Mouse (Mus musculus): ENCODE measurements around the gene Cela3b. TPM values are rescaled to one million over a fixed set of nuclear protein-coding genes. Genes with fewer than 3 reads are reported as not detected.
A peak's percentile ranks its signal among the peaks of the same experiment; 100 is the strongest.

The Cela3b gene
- polyA plus RNA-seq, 1 experiment from 2014 or later = not detected

DNA sequence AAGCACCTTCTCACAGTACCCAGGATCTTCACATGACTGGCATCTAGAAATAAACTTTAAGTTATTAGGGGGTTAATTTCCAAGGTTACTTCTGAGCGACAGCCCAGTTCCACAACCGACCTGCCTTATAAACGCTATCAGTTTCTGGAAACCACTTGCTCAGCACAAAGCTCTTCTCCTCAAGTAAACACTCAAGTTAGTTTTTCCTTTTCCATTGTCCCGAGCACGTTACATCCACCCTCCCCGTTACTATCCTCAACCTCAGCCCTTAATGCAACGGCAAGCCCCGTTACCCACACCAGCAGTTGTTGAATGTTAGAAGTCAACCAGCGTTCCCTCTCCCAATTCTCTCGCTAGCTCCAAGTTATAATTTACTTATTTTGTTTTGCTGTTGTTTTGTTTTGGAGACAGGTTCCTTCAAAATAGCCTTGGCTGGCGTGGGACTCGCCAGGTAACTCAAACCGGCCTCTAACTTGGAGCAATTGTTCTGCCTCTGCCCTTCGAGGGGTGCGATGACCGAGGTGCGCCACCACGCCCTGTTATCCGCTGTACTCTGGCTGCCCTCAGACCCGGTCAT is 42.8 kb downstream of the Cela3b start:
- peak overlapping the region; percentile 72 for H3K4me3 ChIP-seq (ENCODE audit: low read length)
- peak overlapping the region; percentile 92 for H3K4me2 ChIP-seq (ENCODE audit: low read length)
- H3K4me1 ChIP-seq (ENCODE audit: control insufficient read depth, insufficient read depth, low read depth, low read length) = peaks cover 11% of the 10 kb centered on the region
- WGBS = 0% methylated on average over 20 of the region's 20 CpGs
- no peaks in the 10 kb centered on the region for H3K27me3 ChIP-seq (replicated peaks; ENCODE audit: control insufficient read depth, insufficient read depth, low read length)
- H3K9ac ChIP-seq (ENCODE audit: low read depth, low read length) = peak overlapping the region; percentile 80
- no peaks in the 10 kb centered on the region for H3K9me3 ChIP-seq (ENCODE audit: control insufficient read depth, low read length)
- H3K36me3 ChIP-seq (ENCODE audit: control insufficient read depth, insufficient read depth, low read length) = no peaks in the 10 kb centered on the region
- H3K27ac ChIP-seq (ENCODE audit: low read depth, low read length) = peak overlapping the region; percentile 90
- ATAC-seq = no peak

GRCm38 (mm10) chr4:137380702-137381605 is 49.4 kb downstream of the Cela3b start:
- 33% methylated on average over 15 of the region's 16 CpGs for WGBS
- Histone ChIP-seq H3K9me3 (ENCODE audit: control insufficient read depth, low read length) (no peaks in the 10 kb centered on the region), H3K27me3 (replicated peaks; ENCODE audit: control insufficient read depth, insufficient read depth, low read length) (no peaks in the 10 kb centered on the region), H3K36me3 (ENCODE audit: control insufficient read depth, insufficient read depth, low read length) (no peaks in the 10 kb centered on the region), H3K4me1 (ENCODE audit: control insufficient read depth, insufficient read depth, low read depth, low read length) (peaks cover 4% of the 10 kb centered on the region; the same call in 1 of the 2 replicates), H3K4me3 (ENCODE audit: low read length) (no peak overlapping the region), H3K27ac (ENCODE audit: low read depth, low read length) (no peak overlapping the region), H3K9ac (ENCODE audit: low read depth, low read length) (no peak overlapping the region), H3K4me2 (ENCODE audit: low read length) (peak overlapping the region; percentile 1; the same call in 1 of the 2 replicates)
- no peak for ATAC-seq

DNA sequence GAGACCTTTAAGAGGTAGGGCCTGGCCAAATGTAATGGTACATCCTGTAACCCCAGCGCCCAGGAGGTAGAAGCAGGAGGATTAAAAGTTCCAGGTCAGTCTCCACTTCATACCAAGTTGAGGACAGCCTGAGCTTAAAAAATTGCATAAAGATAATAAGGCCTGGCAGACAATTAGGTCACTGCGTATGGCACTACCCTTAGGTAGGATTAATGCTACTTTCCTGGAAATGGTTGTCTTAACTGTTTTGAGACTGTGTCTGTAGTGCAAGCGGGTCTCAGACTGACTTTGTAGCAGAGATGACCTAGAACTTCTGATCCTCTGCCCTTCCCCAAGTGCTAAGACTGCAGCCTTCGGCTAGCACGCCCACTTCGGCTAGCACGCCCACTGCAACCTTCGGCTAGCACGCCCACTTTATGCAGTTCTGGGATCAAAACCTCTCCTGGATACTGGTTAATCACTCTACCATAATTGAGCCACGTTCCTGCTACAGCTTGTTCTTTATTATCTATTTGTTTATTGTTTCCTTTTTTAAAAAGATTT is 50.6 kb downstream of the Cela3b start:
- WGBS = 93% methylated on average over 10 of the region's 10 CpGs

GRCm38 (mm10) chr4:137379085-137379484 is 51.3 kb downstream of the Cela3b start:
- 89% methylated on average over 3 of the region's 3 CpGs for WGBS
- Histone ChIP-seq H3K27me3 (replicated peaks; ENCODE audit: control insufficient read depth, insufficient read depth, low read length) (no peaks in the 10 kb centered on the region), H3K27ac (ENCODE audit: low read depth, low read length) (no peak overlapping the region), H3K9ac (ENCODE audit: low read depth, low read length) (no peak overlapping the region), H3K4me3 (ENCODE audit: low read length) (no peak overlapping the region), H3K4me2 (ENCODE audit: low read length) (no peak overlapping the region), H3K4me1 (ENCODE audit: control insufficient read depth, insufficient read depth, low read depth, low read length) (peaks cover 4% of the 10 kb centered on the region; the same call in 1 of the 2 replicates), H3K36me3 (ENCODE audit: control insufficient read depth, insufficient read depth, low read length) (no peaks in the 10 kb centered on the region), H3K9me3 (ENCODE audit: control insufficient read depth, low read length) (no peaks in the 10 kb centered on the region)
- no peak for ATAC-seq

More for the DNA sequence above, 50.6 kb downstream of the Cela3b start:
- Histone ChIP-seq H3K9me3 (ENCODE audit: control insufficient read depth, low read length) (no peaks in the 10 kb centered on the region), H3K36me3 (ENCODE audit: control insufficient read depth, insufficient read depth, low read length) (no peaks in the 10 kb centered on the region), H3K9ac (ENCODE audit: low read depth, low read length) (no peak overlapping the region), H3K4me1 (ENCODE audit: control insufficient read depth, insufficient read depth, low read depth, low read length) (peaks cover 4% of the 10 kb centered on the region; the same call in 1 of the 2 replicates), H3K27ac (ENCODE audit: low read depth, low read length) (no peak overlapping the region), H3K4me2 (ENCODE audit: low read length) (no peak overlapping the region), H3K4me3 (ENCODE audit: low read length) (no peak overlapping the region), H3K27me3 (replicated peaks; ENCODE audit: control insufficient read depth, insufficient read depth, low read length) (no peaks in the 10 kb centered on the region)
- ATAC-seq = no peak

GRCm38 (mm10) chr4:137377526-137378304 is 52.6 kb downstream of the Cela3b start:
- Histone ChIP-seq H3K36me3 (ENCODE audit: control insufficient read depth, insufficient read depth, low read length) (no peaks in the 10 kb centered on the region), H3K4me2 (ENCODE audit: low read length) (no peak overlapping the region), H3K4me1 (ENCODE audit: control insufficient read depth, insufficient read depth, low read depth, low read length) (peaks cover 4% of the 10 kb centered on the region; the same call in 1 of the 2 replicates), H3K27ac (ENCODE audit: low read depth, low read length) (no peak overlapping the region), H3K4me3 (ENCODE audit: low read length) (no peak overlapping the region), H3K9me3 (ENCODE audit: control insufficient read depth, low read length) (no peaks in the 10 kb centered on the region), H3K9ac (ENCODE audit: low read depth, low read length) (no peak overlapping the region), H3K27me3 (replicated peaks; ENCODE audit: control insufficient read depth, insufficient read depth, low read length) (no peaks in the 10 kb centered on the region)
- WGBS = 78% methylated on average over 4 of the region's 4 CpGs
- no peak for ATAC-seq

GRCm38 (mm10) chr4:137376778-137377177 is 53.6 kb downstream of the Cela3b start:
- ATAC-seq = no peak
- Histone ChIP-seq H3K36me3 (ENCODE audit: control insufficient read depth, insufficient read depth, low read length) (no peaks in the 10 kb centered on the region), H3K4me2 (ENCODE audit: low read length) (no peak overlapping the region), H3K27ac (ENCODE audit: low read depth, low read length) (no peak overlapping the region), H3K9me3 (ENCODE audit: control insufficient read depth, low read length) (no peaks in the 10 kb centered on the region), H3K27me3 (replicated peaks; ENCODE audit: control insufficient read depth, insufficient read depth, low read length) (no peaks in the 10 kb centered on the region), H3K4me1 (ENCODE audit: control insufficient read depth, insufficient read depth, low read depth, low read length) (peaks cover 4% of the 10 kb centered on the region; the same call in 1 of the 2 replicates), H3K9ac (ENCODE audit: low read depth, low read length) (no peak overlapping the region), H3K4me3 (ENCODE audit: low read length) (no peak overlapping the region)
- WGBS = 79% methylated on average over 2 of the region's 2 CpGs

- H3K9ac ChIP-seq (ENCODE audit: low read depth, low read length) = no peak overlapping the region
- no peak for ATAC-seq
Measured at GRCm38 (mm10) chr4:137375314-137376278, 54.7 kb downstream of the Cela3b start.

GRCm38 (mm10) chr4:137373711-137374110 is 56.6 kb downstream of the Cela3b start:
- H3K4me1 ChIP-seq (ENCODE audit: control insufficient read depth, insufficient read depth, low read depth, low read length) = peaks cover 7% of the 10 kb centered on the region; the same call in 1 of the 2 replicates
- H3K27ac ChIP-seq (ENCODE audit: low read depth, low read length) = no peak overlapping the region
- H3K36me3 ChIP-seq (ENCODE audit: control insufficient read depth, insufficient read depth, low read length) = no peaks in the 10 kb centered on the region
- H3K27me3 ChIP-seq (replicated peaks; ENCODE audit: control insufficient read depth, insufficient read depth, low read length) = no peaks in the 10 kb centered on the region
- no peak overlapping the region for H3K4me2 ChIP-seq (ENCODE audit: low read length)
- no peak for ATAC-seq
- no peak overlapping the region for H3K4me3 ChIP-seq (ENCODE audit: low read length)
- no peaks in the 10 kb centered on the region for H3K9me3 ChIP-seq (ENCODE audit: control insufficient read depth, low read length)
- H3K9ac ChIP-seq (ENCODE audit: low read depth, low read length) = no peak overlapping the region
- WGBS = 55% methylated on average over 6 of the region's 6 CpGs

More at GRCm38 (mm10) chr4:137375314-137376278, 54.7 kb downstream of the Cela3b start:
- Histone ChIP-seq H3K4me1 (ENCODE audit: control insufficient read depth, insufficient read depth, low read depth, low read length) (peaks cover under 1% of the 10 kb centered on the region; the same call in 1 of the 2 replicates), H3K27ac (ENCODE audit: low read depth, low read length) (no peak overlapping the region), H3K27me3 (replicated peaks; ENCODE audit: control insufficient read depth, insufficient read depth, low read length) (no peaks in the 10 kb centered on the region), H3K4me3 (ENCODE audit: low read length) (no peak overlapping the region), H3K4me2 (ENCODE audit: low read length) (no peak overlapping the region), H3K36me3 (ENCODE audit: control insufficient read depth, insufficient read depth, low read length) (no peaks in the 10 kb centered on the region), H3K9me3 (ENCODE audit: control insufficient read depth, low read length) (no peaks in the 10 kb centered on the region)
- 59% methylated on average over 19 of the region's 19 CpGs for WGBS
